Mouse (Mus musculus): ENCODE data around the gene Adh4. TPM values are rescaled to one million over a fixed set of nuclear protein-coding genes. Genes with fewer than 3 reads are reported as not detected.

Adh4 gene
- polyA plus RNA-seq, 1 experiment from 2014 or later: not detected

DNA sequence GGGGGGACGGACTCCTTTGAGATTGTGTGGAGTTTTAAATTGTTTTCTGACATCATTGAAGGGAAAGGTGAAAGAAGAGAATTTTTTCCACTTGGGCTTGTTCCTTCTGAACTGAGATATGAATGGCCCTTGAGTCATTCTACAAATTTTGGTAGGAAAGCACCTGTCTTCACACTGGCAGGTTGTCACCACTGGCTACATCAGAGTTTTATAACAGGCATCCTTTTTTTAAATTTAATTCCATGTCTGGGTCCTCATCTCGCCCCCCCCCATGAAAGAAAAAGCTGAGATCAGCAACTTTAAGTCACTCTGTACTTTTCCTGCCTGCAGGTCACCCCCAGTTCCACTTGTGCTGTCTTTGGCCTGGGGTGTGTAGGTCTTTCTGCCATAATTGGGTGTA, 8.4 kb downstream of the Adh4 start:
- H3K36me3 ChIP-seq (ENCODE audit: control insufficient read depth, insufficient read depth, low read length): no peaks in the 10 kb centered on the region
- ATAC-seq (ENCODE audit: insufficient number of reproducible peaks, insufficient read depth, low FRiP score, low read depth): no peak
- H3K27me3 ChIP-seq (ENCODE audit: control insufficient read depth, insufficient read depth, low read length): no peaks in the 10 kb centered on the region
- no peak overlapping the region for H3K27ac ChIP-seq (replicated peaks in 1 of 2; ENCODE audit: control insufficient read depth in 1 of 2, insufficient read depth in 1 of 2, low read depth in 2 of 2, low read length in 2 of 2)
- no peak overlapping the region for H3K4me3 ChIP-seq (ENCODE audit: control insufficient read depth in 1 of 2, insufficient read depth in 1 of 2, low read depth in 1 of 2, low read length in 2 of 2)
- no peak overlapping the region for H3K9ac ChIP-seq (ENCODE audit: low read length)
- H3K4me2 ChIP-seq (ENCODE audit: low read length): no peak overlapping the region
- no peaks in the 10 kb centered on the region for H3K9me3 ChIP-seq (ENCODE audit: control insufficient read depth, low read length)
- 66% methylated on average over 2 of the region's 2 CpGs for WGBS
- H3K4me1 ChIP-seq (ENCODE audit: control insufficient read depth in 2 of 2, insufficient read depth in 2 of 2, low read length in 2 of 2): no peaks in the 10 kb centered on the region

DNA sequence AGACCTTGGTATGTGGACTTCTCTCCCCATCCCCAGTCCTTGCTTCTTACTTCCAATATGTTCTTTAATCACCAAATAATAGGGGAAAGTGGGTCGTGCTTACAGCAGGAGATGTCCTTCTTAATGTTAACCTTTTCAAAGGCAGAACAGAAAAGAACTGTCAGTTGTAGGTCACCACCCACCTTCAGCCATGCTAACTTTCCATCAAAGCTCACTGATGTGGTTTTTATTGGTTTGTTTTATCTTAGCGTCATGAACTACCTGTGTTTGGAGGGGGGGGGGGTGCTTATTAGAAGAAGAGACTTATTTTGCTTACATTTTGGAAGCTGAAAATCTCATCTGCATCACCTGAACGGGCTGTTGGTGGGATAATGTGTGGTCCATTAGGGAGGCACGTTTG, 9.0 kb downstream of the Adh4 start:
- H3K9ac ChIP-seq (ENCODE audit: low read length): no peak overlapping the region
- no peak overlapping the region for H3K27ac ChIP-seq (replicated peaks in 1 of 2; ENCODE audit: control insufficient read depth in 1 of 2, insufficient read depth in 1 of 2, low read depth in 2 of 2, low read length in 2 of 2)
- H3K9me3 ChIP-seq (ENCODE audit: control insufficient read depth, low read length): no peaks in the 10 kb centered on the region
- no peaks in the 10 kb centered on the region for H3K27me3 ChIP-seq (ENCODE audit: control insufficient read depth, insufficient read depth, low read length)
- no peak for ATAC-seq (ENCODE audit: insufficient number of reproducible peaks, insufficient read depth, low FRiP score, low read depth)
- no peak overlapping the region for H3K4me3 ChIP-seq (ENCODE audit: control insufficient read depth in 1 of 2, insufficient read depth in 1 of 2, low read depth in 1 of 2, low read length in 2 of 2)
- no peaks in the 10 kb centered on the region for H3K36me3 ChIP-seq (ENCODE audit: control insufficient read depth, insufficient read depth, low read length)
- WGBS: 55% methylated on average over 4 of the region's 4 CpGs
- no peaks in the 10 kb centered on the region for H3K4me1 ChIP-seq (ENCODE audit: control insufficient read depth in 2 of 2, insufficient read depth in 2 of 2, low read length in 2 of 2)
- no peak overlapping the region for H3K4me2 ChIP-seq (ENCODE audit: low read length)

- H3K27ac ChIP-seq (replicated peaks in 1 of 2; ENCODE audit: control insufficient read depth in 1 of 2, insufficient read depth in 1 of 2, low read depth in 2 of 2, low read length in 2 of 2): no peak overlapping the region
- 62% methylated on average over 6 of the region's 6 CpGs for WGBS
- no peak for ATAC-seq (ENCODE audit: insufficient number of reproducible peaks, insufficient read depth, low FRiP score, low read depth)
- no peak overlapping the region for H3K4me2 ChIP-seq (ENCODE audit: low read length)
- H3K4me3 ChIP-seq (ENCODE audit: control insufficient read depth in 1 of 2, insufficient read depth in 1 of 2, low read depth in 1 of 2, low read length in 2 of 2): no peak overlapping the region
- no peaks in the 10 kb centered on the region for H3K36me3 ChIP-seq (ENCODE audit: control insufficient read depth, insufficient read depth, low read length)
- no peak overlapping the region for H3K9ac ChIP-seq (ENCODE audit: low read length)
- H3K27me3 ChIP-seq (ENCODE audit: control insufficient read depth, insufficient read depth, low read length): no peaks in the 10 kb centered on the region
- H3K9me3 ChIP-seq (ENCODE audit: control insufficient read depth, low read length): no peaks in the 10 kb centered on the region
- no peaks in the 10 kb centered on the region for H3K4me1 ChIP-seq (ENCODE audit: control insufficient read depth in 2 of 2, insufficient read depth in 2 of 2, low read length in 2 of 2)
These were observed 15.2 kb downstream of the Adh4 start for GRCm38 (mm10) chr3:138430360-138430976.

DNA sequence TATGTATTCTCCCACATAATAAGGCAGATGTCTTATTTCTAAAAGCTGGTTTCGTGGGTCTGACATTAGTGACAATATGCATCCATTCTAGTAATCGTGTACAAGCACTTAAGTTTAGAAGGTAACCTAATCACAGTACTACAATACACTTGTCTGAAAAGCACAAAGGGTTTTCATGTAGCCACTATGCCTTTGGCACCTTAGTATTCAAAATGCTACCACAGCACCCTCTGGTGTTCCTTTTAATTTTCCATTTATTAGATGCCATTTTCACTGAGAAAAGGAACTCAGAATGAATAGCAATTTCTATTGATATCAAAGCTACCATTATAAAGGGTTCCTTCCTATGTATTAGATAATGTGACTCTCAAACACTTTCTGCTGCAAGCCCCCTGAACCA, 16.6 kb downstream of the Adh4 start:
- H3K9ac ChIP-seq (ENCODE audit: low read length): no peak overlapping the region
- no peaks in the 10 kb centered on the region for H3K36me3 ChIP-seq (ENCODE audit: control insufficient read depth, insufficient read depth, low read length)
- H3K27ac ChIP-seq (replicated peaks in 1 of 2; ENCODE audit: control insufficient read depth in 1 of 2, insufficient read depth in 1 of 2, low read depth in 2 of 2, low read length in 2 of 2): no peak overlapping the region
- no peaks in the 10 kb centered on the region for H3K27me3 ChIP-seq (ENCODE audit: control insufficient read depth, insufficient read depth, low read length)
- H3K4me2 ChIP-seq (ENCODE audit: low read length): no peak overlapping the region
- WGBS: 61% methylated on average over 2 of the region's 2 CpGs
- no peak overlapping the region for H3K4me3 ChIP-seq (ENCODE audit: control insufficient read depth in 1 of 2, insufficient read depth in 1 of 2, low read depth in 1 of 2, low read length in 2 of 2)
- ATAC-seq (ENCODE audit: insufficient number of reproducible peaks, insufficient read depth, low FRiP score, low read depth): no peak
- no peaks in the 10 kb centered on the region for H3K4me1 ChIP-seq (ENCODE audit: control insufficient read depth in 2 of 2, insufficient read depth in 2 of 2, low read length in 2 of 2)
- H3K9me3 ChIP-seq (ENCODE audit: control insufficient read depth, low read length): no peaks in the 10 kb centered on the region; the same call in 1 of the 2 replicates

DNA sequence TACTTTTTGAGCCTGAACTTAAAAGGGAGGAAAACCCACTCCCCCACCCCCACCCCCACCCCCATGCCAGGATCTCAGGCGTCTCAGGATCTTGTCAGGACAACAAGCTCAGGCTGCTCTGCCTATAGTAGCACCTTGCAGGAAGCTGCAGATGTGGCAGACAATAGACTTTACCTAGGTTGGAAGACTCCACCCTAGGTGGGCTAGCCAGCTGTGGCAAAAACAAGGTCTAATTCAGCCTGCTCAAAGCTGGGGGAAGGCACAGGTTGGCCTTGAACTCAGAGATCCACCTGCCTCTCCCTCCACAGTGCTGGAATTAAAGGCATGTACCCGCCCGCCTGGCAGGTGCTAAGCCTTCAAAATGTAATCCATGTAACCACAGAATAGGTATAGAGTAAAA, 23.4 kb downstream of the Adh4 start:
- Histone ChIP-seq H3K9me3 (ENCODE audit: control insufficient read depth, low read length) (no peaks in the 10 kb centered on the region; the same call in 1 of the 2 replicates), H3K4me1 (ENCODE audit: control insufficient read depth in 2 of 2, insufficient read depth in 2 of 2, low read length in 2 of 2) (peaks cover 0 to 7% of the 10 kb centered on the region in 2 experiments; a peak in 2 of 4 replicates), H3K4me2 (ENCODE audit: low read length) (no peak overlapping the region), H3K27me3 (ENCODE audit: control insufficient read depth, insufficient read depth, low read length) (no peaks in the 10 kb centered on the region), H3K27ac (replicated peaks in 1 of 2; ENCODE audit: control insufficient read depth in 1 of 2, insufficient read depth in 1 of 2, low read depth in 2 of 2, low read length in 2 of 2) (no peak overlapping the region), H3K4me3 (ENCODE audit: control insufficient read depth in 1 of 2, insufficient read depth in 1 of 2, low read depth in 1 of 2, low read length in 2 of 2) (no peak overlapping the region), H3K9ac (ENCODE audit: low read length) (no peak overlapping the region), H3K36me3 (ENCODE audit: control insufficient read depth, insufficient read depth, low read length) (no peaks in the 10 kb centered on the region)
- no peak for ATAC-seq (ENCODE audit: insufficient number of reproducible peaks, insufficient read depth, low FRiP score, low read depth)
- WGBS: 77% methylated on average over 3 of the region's 3 CpGs

DNA sequence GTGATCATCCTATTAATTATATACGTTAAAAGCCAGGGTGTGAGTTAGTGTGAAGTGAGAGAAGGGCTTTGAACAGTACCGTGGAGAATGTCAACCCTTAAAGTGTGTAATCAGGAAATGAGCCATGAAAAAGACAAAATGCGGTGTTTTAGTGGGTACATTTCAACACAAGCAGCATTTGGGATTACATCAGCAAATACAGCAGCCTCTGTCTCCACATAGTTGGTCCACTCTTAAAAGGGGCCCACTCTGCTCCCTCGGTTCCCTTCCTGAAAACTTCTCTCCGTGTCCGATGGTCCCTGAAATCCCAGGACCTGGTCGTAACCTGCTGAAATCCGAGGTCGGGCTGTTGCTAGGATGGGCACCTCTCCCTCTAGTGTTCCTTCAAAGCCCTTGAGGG, 26.9 kb downstream of the Adh4 start:
- peak overlapping the region; percentile 71 to 97 for H3K4me3 ChIP-seq (ENCODE audit: control insufficient read depth in 1 of 2, insufficient read depth in 1 of 2, low read depth in 1 of 2, low read length in 2 of 2)
- H3K4me2 ChIP-seq (ENCODE audit: low read length): peak overlapping the region; percentile 88
- no peaks in the 10 kb centered on the region for H3K9me3 ChIP-seq (ENCODE audit: control insufficient read depth, low read length)
- peak overlapping the region; percentile 71 for H3K9ac ChIP-seq (ENCODE audit: low read length)
- peaks cover 24% of the 10 kb centered on the region for H3K36me3 ChIP-seq (ENCODE audit: control insufficient read depth, insufficient read depth, low read length)
- peaks cover 0 to 14% of the 10 kb centered on the region in 2 experiments; a peak in 2 of 4 replicates for H3K4me1 ChIP-seq (ENCODE audit: control insufficient read depth in 2 of 2, insufficient read depth in 2 of 2, low read length in 2 of 2)
- H3K27ac ChIP-seq (replicated peaks in 1 of 2; ENCODE audit: control insufficient read depth in 1 of 2, insufficient read depth in 1 of 2, low read depth in 2 of 2, low read length in 2 of 2): peak overlapping the region; percentile 27 to 88
- ATAC-seq (ENCODE audit: insufficient number of reproducible peaks, insufficient read depth, low FRiP score, low read depth): no peak
- WGBS: 4% methylated on average over 9 of the region's 9 CpGs
- no peaks in the 10 kb centered on the region for H3K27me3 ChIP-seq (ENCODE audit: control insufficient read depth, insufficient read depth, low read length)

DNA sequence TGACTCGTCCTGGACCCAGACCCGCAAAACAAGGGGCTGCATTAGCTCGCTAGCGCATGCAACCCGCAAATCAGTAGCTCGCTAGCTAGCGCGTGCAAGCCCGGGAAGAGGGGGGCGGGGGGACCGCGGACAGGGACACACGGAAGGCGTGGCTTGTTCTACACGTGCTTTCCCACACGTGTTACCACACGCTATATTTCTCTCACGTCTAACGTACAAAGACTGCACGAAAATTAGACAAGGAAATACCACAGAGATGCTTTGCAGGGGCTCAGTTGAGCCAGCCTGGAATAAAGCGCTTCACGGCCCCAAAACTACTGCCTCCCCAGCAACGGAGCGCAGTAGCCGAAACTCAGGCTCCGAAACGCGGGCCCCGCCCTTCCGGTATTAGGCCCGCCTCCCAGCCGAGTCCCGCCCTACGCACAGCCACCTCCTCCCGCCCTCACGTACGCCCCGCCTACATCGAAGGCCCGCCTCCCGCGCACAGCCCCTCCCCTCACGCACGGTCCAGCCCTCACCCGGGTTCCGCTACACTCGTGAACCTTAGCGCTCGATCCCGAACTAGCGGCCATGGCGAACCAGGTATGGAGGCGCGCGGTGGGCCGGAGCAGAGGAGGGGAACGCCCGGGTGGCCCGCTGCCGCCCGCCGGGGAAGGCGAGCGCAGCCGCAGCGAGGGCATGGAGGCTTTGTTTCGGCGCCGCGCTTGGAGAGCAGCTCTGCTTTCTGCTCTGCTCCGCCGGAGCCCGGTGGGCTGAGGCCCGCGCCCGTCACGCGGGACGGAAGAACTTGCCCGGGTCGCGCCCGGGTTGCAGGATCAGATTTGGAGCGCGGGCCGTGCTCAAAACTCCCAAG, 27.6 kb downstream of the Adh4 start, which contains the start of gene Adh5:
Gene Adh5, plus strand, starts transcription at position 482 of the 853 bp plus-strand sequence.
- H3K27me3 ChIP-seq (ENCODE audit: control insufficient read depth, insufficient read depth, low read length): no peaks in the 10 kb centered on the region
- peak within 1 kb of the TSS; percentile 87 for H3K9ac ChIP-seq (ENCODE audit: low read length)
- peak within 1 kb of the TSS; percentile 71 to 97 for H3K4me3 ChIP-seq (ENCODE audit: control insufficient read depth in 1 of 2, insufficient read depth in 1 of 2, low read depth in 1 of 2, low read length in 2 of 2)
- H3K36me3 ChIP-seq (ENCODE audit: control insufficient read depth, insufficient read depth, low read length): peaks cover 30% of the 10 kb centered on the region
- H3K4me1 ChIP-seq (ENCODE audit: control insufficient read depth in 2 of 2, insufficient read depth in 2 of 2, low read length in 2 of 2): peaks cover under 1 to 17% of the 10 kb centered on the region in 2 experiments; a peak in 3 of 4 replicates
- H3K9me3 ChIP-seq (ENCODE audit: control insufficient read depth, low read length): no peaks in the 10 kb centered on the region
- peak within 1 kb of the TSS; percentile 82 to 88 for H3K27ac ChIP-seq (replicated peaks in 1 of 2; ENCODE audit: control insufficient read depth in 1 of 2, insufficient read depth in 1 of 2, low read depth in 2 of 2, low read length in 2 of 2)
- peak; percentile 100 for ATAC-seq (ENCODE audit: insufficient number of reproducible peaks, insufficient read depth, low FRiP score, low read depth)
- peak within 1 kb of the TSS; percentile 88 for H3K4me2 ChIP-seq (ENCODE audit: low read length)
- under 1% methylated on average over 86 of the region's 86 CpGs for WGBS

Data from heart, embryonic 14.5 days (tissue).